Mouse (Mus musculus): ENCODE results near the gene Cyp2d11. TPM values are rescaled to one million over a fixed set of nuclear protein-coding genes. Genes with fewer than 3 reads are reported as not detected.
A peak's percentile ranks its signal among the peaks of the same experiment; 100 is the strongest.

Cyp2d11 gene
- total RNA-seq, 2 experiments from 2014 or later, result 0.20 TPM; not detected in 1

DNA sequence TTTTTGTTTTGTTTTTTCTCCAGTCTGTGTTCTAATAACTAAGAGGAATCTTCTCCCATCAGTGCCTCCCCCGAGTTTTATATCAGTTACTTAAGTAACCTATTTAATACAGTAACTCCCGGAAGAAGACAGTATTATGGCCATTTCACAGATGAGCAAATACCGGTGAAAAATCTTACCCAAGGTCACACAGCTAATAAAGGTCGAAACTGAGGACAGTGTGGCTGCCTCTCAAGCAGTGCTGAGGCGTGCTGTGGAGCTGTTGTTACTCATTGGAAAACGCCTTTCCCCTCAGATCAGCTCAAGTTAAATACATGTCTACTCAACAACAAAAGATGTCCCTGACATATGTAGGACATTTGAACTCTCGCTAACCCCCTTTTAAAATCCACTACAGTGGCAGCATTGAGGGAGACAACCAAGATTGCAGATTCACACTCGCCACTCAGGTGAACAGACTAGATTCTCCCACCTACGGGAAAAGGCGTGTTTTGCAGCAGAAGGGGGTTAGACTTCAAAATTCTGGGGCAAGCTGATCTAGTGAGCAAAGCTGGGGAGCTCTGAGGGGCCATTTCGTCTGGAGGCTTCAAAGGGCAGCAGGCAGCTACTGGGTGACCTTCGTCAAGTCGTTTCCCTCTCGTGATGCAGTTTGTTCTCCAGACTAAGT lies 40.6 kb downstream of the Cyp2d11 start:
- DNase-seq (ENCODE audit: low spot score in 2 of 2), result no peak

DNA sequence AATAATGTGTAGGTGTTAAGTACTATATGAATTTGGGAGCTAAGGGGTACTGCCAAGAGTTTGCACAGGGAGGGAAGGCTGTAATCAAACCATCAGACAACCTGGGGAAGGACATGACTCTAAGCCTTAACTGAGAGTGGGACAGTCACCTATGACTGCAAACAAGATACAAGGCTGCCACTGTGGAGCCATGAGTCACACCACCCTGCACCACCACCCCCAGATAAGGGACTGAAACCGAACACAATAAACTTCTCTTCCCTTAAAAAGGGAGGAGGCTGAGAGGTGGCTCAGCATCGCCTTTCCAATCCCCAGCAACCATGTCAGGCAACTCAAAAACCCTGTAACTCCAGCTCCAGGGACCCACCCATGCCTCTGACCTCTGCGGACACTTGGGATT lies 42.3 kb downstream of the Cyp2d11 start:
- no peak for DNase-seq (ENCODE audit: low spot score in 2 of 2)

DNA sequence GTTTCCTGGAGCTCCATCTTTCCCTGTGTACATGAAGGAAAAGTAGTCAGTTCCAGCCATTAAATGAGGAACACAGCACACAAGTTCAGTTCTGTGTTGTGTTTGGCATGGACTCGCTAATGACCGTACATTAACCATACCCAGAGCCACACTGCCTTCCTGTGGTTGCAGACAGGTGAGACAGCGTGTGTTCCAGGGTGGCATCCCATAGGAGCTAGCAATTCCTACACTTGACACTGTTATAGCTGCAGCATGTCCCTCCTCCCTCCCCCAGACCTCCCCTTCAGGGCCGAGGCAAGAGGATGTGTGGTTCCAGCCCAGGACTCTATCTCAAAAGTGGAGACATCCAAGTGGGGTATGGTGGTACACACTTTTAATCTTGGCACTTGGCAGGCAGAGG lies 43.5 kb downstream of the Cyp2d11 start:
- no peak for DNase-seq (ENCODE audit: low spot score in 2 of 2)

DNA sequence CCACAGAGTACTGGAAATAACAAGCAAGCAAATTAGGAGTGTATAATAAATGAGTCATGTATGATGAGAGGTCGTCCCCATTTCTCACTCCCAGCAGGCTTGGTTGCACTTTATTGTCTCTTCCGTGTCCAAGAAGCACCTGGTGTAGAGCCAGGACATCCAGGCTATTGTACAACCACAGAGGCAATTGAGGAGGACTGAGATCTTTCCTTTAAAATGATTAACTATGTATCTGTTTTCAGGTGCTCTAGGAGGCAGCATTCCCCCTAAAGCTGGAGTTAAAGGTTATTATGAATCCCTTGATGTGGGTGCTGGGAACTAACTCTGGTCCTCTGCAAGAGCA lies 44.9 kb downstream of the Cyp2d11 start:
- no peak for DNase-seq (ENCODE audit: low spot score in 2 of 2)

DNA sequence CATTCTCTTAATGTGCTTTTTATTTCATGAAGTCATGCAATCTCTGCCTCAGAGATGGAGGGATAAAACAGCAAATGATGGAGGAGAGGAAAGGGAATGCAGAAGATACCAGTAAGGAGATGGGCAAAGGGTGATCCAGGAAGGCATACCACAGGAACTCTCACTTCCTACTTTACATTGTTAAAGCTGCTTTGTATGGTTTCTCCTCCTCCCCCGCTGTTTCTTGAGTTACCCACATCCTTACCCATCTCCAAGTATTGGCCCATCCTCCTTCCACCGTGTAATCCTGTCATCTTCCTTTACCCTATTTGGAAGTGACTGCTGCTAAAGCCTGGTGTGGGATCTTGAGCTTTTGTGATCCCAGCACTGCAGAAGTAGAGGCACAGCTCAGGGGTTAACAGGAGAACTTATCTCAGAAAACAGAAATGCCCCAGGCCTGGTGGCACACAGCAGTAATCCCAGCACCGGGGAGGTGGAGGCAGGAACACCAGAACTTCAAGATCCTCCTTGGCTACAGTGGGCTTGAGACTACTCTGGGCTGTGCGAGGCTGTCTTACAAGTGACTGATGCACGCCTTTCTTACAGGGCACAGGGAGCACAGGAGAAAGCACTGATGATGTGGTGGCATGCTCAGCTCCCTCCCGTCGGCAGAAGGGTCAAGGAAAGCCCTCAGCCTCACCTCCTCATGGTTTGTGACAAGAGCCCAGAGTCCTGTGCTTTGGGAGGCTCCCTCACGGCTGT lies 45.4 kb downstream of the Cyp2d11 start:
- DNase-seq (ENCODE audit: low spot score in 2 of 2), result no peak

DNA sequence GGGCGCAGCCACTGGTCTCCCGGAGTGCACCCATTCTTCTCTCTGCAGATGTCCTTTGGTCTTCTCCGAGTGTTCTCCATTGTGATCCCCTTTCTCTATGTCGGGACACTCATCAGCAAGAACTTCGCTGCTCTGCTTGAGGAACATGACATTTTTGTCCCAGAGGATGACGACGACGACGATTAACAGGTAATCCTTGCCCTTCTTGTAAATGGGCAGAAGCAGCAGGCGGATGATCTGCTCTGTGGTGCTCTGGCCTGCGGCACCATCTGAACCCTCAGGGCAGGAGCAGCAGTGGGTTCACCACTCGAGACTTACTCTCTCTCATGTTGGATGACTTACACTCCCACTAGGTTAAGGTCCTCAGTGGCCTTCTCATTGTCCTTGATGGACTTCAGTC lies 46.0 kb downstream of the Cyp2d11 start:
- no peak for DNase-seq (ENCODE audit: low spot score in 2 of 2)

DNA sequence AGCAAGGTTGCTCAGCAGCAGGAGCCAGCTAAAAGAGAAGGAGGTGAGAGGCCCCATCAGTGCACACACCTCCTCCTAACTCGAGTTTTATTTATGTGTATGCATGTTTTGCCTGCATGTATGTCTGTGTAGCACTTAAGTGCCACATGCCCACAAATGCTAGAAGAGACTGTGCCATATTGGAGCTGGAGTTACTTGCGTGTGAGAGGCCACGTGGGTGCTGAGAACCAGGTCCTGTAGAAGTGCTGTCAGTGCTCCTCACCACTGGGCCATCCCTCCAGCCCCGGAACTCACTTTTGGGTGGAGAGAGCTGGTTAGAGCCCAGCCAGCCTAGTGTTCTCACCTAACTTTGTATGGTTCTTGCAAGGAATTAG lies 46.5 kb downstream of the Cyp2d11 start:
- no peak for DNase-seq (ENCODE audit: low spot score in 2 of 2)

DNA sequence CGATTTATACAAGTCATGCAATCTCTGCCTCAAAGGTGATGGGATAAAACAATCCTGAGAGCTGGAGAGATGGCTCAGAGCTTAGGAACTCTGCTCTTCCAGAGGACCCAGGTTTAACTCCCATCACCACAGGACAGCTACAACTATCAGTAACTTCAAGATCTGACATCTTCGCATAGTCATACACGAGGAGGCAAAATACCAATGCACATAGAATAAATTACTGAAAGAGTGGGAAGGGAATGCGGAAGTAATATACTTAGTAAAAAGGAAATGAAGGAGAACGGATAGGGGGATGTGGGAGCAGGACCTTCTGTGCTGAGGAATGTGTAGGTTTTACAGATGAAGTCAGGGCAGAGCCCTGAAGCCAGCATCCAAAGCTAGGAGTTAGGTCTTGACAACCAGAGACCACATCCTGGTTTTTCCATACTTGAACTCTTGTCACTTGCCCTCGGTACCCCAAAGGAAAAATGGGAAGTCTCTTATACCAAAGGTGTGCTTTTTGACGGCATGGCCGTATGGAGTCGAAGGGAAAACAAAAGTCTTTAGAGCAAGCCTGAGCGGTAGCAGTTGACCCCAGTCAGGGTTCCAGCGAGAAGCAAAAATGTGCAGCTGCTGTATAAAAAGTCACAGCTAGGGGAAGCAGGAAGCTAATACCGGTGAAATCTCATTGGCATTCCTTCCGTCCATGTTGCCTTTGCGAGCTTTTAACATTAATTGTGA lies 47.1 kb downstream of the Cyp2d11 start:
- no peak for DNase-seq (ENCODE audit: low spot score in 2 of 2)

DNA sequence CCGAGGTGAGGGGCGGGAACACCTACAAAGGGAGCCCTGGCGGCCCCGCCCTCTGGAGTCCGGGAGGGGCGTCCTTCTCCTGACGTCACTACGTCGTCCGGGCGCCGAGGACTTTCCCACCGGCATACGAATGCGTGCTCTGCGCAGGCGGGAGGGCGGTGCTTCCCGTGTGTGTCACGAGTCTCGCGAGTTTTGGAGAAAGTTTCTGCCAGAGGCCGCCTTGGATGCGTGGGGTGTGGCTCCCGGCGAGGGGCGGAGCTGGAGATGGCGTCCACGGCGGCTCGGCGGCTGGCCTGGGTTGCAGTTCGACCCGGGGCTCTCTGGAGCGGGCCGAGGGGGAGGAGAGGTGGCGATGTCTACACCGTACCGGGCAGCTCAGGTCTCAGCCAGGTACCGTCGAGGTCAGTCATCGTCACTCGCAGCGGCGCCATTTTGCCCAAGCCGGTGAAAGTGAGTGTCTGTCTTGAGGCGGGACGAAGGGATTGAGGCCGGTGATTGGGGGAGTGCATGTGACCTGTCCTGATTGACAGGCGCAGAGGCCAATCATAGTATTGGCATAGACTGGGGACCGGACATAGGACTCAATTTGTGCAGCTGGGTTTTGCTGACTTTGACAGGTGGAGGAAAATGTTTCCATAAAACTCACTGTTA lies 47.9 kb downstream of the Cyp2d11 start:
- DNase-seq (ENCODE audit: low spot score in 2 of 2), result peak; percentile 79 to 93

DNA sequence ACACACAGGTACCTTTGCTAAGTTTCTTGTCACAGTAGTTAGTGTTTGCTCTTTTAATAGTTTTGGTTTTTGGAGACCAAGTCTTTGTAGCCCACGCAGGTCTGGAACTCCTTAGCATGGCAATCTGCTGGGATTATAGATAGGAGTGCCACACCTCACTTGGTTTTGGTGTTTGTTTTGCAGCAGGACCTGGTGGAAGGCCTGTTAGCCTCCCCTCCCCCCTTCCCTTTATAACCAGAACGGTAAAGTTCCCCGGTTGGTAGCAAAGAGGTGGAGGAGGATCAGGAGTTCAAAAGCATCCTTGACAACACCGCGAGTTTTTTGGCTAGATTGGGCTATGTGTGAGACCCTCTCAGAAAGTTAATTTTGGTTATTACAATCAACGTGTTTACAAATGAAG lies 48.9 kb downstream of the Cyp2d11 start:
- DNase-seq (ENCODE audit: low spot score in 2 of 2), result no peak

DNA sequence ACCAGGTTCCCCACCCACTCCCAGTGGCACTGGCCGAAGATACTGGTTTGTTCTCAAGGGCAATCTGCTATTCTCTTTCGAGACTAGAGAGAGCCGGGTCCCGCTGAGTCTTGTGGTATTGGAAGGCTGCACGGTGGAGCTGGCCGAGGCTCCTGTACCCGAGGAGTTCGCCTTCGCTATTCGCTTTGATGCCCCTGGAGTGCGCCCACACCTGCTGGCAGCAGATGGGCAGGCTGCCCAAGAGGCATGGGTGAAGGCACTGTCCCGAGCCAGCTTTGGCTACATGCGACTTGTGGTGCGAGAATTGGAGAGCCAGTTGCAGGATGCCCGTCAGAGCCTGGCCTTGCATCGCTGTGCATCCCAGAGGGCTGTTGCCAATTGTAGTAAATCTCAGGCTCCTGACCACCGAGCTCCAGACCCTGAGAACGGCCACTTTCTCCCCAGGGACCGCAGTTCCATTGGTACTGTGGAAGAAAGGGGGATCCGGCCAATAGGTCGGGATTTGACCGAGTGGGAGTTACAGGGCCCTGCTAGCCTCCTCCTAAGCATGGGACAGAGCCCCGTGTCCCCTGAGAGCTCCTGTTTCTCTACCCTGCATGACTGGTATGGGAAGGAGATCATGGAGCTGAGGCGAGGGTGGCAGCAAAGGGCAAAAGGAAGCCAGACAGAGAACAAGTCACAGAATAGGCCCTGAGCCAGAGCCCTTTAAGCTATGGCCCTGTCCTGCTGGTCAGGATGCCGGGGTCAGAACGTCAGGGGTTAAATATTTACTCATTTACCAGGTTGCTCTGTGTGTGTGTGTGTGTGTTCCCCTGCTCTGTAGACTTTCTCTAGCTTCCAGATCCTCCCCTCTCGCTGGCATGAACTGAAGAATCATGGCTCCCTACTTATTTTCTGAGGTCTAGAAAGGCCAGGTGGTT lies 50.2 kb downstream of the Cyp2d11 start:
- no peak for DNase-seq (ENCODE audit: low spot score in 2 of 2)

DNA sequence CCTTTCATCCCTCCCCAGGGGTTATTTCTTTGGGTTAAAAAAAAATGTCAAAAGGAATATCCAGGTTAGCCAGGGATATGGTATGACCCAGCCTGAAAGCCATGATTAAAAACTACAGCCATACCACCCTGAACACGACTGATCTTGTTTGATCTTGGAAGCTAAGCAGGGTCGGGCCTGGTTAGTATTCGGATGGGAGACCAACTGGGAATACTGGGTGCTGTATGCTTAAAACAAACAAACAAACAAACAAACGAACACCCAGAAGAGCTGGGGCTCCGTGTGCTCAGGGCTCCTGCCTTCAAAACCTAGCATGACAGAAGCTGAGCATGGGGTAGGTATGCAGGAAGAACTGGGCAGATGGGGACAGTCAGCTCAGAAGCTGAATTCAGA lies 51.3 kb downstream of the Cyp2d11 start:
- DNase-seq (ENCODE audit: low spot score in 2 of 2), result no peak

DNA sequence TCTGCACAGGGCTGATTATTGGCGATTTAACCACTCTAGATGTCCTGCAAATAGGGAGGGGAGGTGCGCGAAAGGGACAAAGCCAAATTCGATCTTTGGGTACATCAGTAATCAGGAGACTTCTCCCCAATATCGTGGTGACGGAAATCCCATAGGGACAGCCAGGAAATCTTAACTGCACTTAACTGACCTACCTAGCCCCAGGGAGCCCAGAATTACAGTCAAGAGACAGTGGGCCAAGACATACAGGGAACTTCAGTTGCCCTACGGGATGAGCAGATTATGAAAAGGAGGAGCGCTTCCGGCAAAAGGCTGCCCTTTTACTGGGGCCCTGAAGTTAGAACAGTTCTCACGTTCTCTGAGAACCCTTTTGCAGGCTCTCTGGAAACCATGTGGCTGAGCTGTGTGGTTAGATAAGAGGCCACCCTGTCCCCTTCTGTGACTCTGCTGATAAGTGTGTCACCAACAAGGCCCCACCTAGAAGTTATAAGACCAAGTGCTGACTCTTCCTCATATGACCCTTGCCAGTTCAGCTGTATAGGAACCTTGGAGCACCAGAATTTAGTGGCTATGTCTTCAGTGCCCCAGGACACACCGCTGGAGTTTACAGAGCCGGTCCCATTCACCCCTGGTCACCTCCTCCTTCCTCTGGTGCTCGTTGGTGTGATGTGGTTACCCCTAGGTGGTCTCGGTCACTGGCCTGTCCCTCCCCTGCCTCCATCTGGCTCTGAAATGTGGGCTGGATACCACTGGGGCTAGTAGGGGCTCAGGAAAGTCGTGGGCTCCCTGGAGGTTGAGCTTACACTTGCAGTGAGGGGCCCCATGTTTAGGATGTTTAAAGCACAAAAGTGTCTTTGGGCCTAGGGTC lies 51.9 kb downstream of the Cyp2d11 start:
- DNase-seq (ENCODE audit: low spot score in 2 of 2), result no peak

DNA sequence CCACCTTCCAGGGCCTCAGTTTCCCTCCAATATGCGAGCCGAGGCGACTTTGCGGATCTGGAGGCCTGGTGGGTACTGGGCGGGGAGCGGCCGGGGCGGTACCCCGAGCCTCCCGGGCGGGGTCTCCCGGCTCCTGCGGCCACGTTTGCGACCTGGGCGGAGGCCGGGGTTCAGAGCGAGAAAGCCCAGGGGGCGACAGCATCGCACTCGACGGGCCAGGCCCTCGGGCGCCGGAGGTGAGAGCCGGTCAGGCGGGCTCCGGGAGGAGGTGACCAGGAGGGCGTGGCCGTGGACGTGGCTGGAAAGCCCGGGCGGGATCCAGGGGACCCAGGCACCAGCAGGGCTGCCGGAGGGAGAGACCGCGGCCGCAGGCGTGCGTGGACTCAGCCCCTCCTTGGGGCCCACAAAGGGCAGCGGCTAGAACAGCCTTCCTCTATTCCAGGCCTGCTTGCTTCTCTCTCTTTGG lies 52.8 kb downstream of the Cyp2d11 start:
- DNase-seq (ENCODE audit: low spot score in 2 of 2), result peak in 1 of 2 experiments; percentile 28

DNA sequence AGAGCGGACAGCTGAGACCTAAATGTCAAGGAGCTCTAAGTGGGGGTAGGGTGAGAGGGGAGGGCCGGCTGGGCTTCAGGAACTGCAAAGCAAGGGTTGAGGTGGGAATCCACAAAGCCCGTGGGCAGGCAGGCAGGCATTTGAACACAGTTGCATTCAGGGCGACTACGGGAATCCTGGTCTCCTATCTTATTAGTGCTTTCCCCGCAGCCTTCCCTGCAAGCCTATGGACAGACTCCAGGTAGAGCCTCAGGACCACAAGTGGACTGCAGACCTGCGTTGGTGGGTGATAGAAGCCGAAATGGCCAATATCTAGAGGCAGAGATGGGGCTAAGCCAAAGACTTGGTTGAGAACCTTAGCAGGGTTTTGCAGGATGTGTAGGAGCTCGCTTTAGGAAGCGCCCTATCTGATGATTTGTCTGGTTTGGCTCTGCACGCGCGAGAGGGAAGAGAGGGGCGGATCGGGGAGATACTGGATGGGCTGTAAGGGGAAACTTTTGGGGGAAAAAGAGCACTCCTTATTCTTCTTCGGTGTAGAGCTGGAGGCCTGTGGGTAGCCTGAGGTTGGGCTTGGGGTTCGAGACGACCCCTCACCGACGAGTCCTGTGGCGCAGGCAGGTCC lies 53.3 kb downstream of the Cyp2d11 start:
- no peak for DNase-seq (ENCODE audit: low spot score in 2 of 2)

DNA sequence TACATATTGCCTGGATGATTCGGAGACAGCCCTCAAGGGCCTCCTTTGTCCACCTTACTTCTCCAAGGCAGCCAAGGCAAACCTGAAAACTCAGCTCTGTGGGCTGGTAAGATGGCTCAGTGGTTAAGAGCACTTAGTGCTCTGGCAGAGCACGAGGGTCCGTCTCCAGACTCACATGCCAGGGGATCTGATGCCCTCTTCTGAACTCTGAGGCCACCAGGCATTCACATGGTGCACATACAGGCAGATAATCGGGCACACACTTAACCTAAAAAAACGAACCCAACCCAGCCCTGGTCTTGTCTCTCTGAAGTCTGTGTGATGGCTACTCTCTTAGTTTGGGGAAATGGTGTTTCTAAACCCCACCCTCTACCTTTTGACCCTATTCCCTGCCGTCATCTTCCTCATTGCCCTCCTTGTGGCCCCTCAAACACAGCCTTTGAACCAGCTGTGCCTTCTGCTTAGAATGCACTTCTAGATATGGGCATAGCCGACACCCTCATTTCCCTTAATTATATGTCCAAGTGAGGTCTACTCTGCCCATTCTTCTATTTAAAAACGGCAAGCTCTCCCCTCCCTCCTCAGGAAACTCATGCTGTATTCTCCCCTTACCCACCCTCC lies 54.1 kb downstream of the Cyp2d11 start:
- no peak for DNase-seq (ENCODE audit: low spot score in 2 of 2)

All from adrenal gland, postnatal 4 days (tissue).